Mouse (Mus musculus) G1E (cell line): ENCODE data around the gene Gpr107.

ENCODE experiments used
- CTCF ChIP-seq: IDR thresholded peaks from 2 replicates; pipeline ENCODE4 v1.5.1; 2012; ENCODE audit warnings: low read depth, low read length, inconsistent platforms, mixed read lengths
- GATA1 ChIP-seq: IDR thresholded peaks from 2 replicates; pipeline ENCODE4 v1.6.1; 2012; ENCODE audit warnings: borderline replicate concordance, low read length, inconsistent platforms, mixed read lengths
- POLR2AphosphoS5 ChIP-seq: IDR thresholded peaks from 2 replicates; pipeline ENCODE4 v1.6.1; 2012; ENCODE audit warnings: low read depth, low read length, inconsistent platforms; ENCODE audit not compliant: insufficient replicate concordance

GRCm38 (mm10) chr2:31202956-31203355, 50.8 kb downstream of the Gpr107 start:
- TF ChIP-seq CTCF (no peak), GATA1 (no peak), POLR2AphosphoS5 (no peak)
